Mouse (Mus musculus) heart, adult 18-20 months (tissue): Measurements from ENCODE around the gene Ak5. TPM values are rescaled to one million over a fixed set of nuclear protein-coding genes. Genes with fewer than 3 reads are reported as not detected.
"Not testable (repeated sequence)": the region's sequence is repeated elsewhere in the genome, so short reads cannot be mapped to it uniquely, and the experiment has no call there.

Experiments
- DNase-seq, 2 experiments: peaks; one replicate each; pipeline ENCODE4 v3.0.0; 2021 to 2022; ENCODE audit warnings: mixed read lengths in 1 of 2
- long read RNA-seq, 2 experiments: library from polyadenylated mRNA; stranded (forward); transcript quantifications; one replicate each; pipeline ENCODE4 v2.0.0; 2021
- total RNA-seq, 2 experiments: library from RNA; stranded (reverse); gene quantifications; 2 replicates each; pipeline ENCODE4 v1.2.3; 2021

The Ak5 gene
- total RNA-seq = not detected
- long read RNA-seq, experiment 1 = 0 reads
- long read RNA-seq, experiment 2 = 0 reads

- no peak for DNase-seq
These were observed at the start of gene Ak5 for GRCm38 (mm10) chr3:152668239-152668638. Gene Ak5 (minus strand): TSS chr3:152668360.

GRCm38 (mm10) chr3:152713991-152714902 lies 46.1 kb upstream of the Ak5 start, which contains the start of gene Pigk:
Gene Pigk (plus strand): TSS chr3:152714100.
- peak; percentile 92 to 98 for DNase-seq

GRCm38 (mm10) chr3:152712957-152713356 lies 44.8 kb upstream of the Ak5 start:
- DNase-seq = no peak

GRCm38 (mm10) chr3:152709936-152710335 lies 41.8 kb upstream of the Ak5 start:
- no peak for DNase-seq

GRCm38 (mm10) chr3:152707321-152707823 lies 39.2 kb upstream of the Ak5 start:
- no peak for DNase-seq

- DNase-seq = no peak
These were observed 38.7 kb upstream of the Ak5 start for GRCm38 (mm10) chr3:152706901-152707300.

GRCm38 (mm10) chr3:152705826-152706225 lies 37.7 kb upstream of the Ak5 start:
- DNase-seq = no peak

- DNase-seq = no peak
These were observed 34.2 kb upstream of the Ak5 start for GRCm38 (mm10) chr3:152702274-152702843.

GRCm38 (mm10) chr3:152701536-152701935 lies 33.4 kb upstream of the Ak5 start:
- not testable (repeated sequence) for DNase-seq

- no peak for DNase-seq
These were observed 31.1 kb upstream of the Ak5 start for GRCm38 (mm10) chr3:152699261-152699660.

- DNase-seq = no peak
These were observed 29.9 kb upstream of the Ak5 start for GRCm38 (mm10) chr3:152698017-152698416.

GRCm38 (mm10) chr3:152694950-152695349 lies 26.8 kb upstream of the Ak5 start:
- no peak for DNase-seq

GRCm38 (mm10) chr3:152689105-152689504 lies 20.9 kb upstream of the Ak5 start:
- DNase-seq = peak in 1 of 2 experiments; percentile 7

- DNase-seq = no peak
These were observed 20.4 kb upstream of the Ak5 start for GRCm38 (mm10) chr3:152688532-152688931.

- no peak for DNase-seq
These were observed 6.5 kb upstream of the Ak5 start for GRCm38 (mm10) chr3:152674663-152675062.

- no peak for DNase-seq
These were observed 1.6 kb upstream of the Ak5 start for GRCm38 (mm10) chr3:152669783-152670182.

GRCm38 (mm10) chr3:152668793-152669192 lies 633 bp upstream of the Ak5 start:
- no peak for DNase-seq

GRCm38 (mm10) chr3:152667356-152668211 lies 576 bp downstream of the Ak5 start:
- DNase-seq = no peak

- DNase-seq = no peak
These were observed 1.2 kb downstream of the Ak5 start for GRCm38 (mm10) chr3:152666991-152667355.

- no peak for DNase-seq
These were observed 9.6 kb downstream of the Ak5 start for GRCm38 (mm10) chr3:152658592-152658991.

GRCm38 (mm10) chr3:152651991-152652390 lies 16.2 kb downstream of the Ak5 start:
- DNase-seq = no peak

- no peak for DNase-seq
These were observed 23.6 kb downstream of the Ak5 start for GRCm38 (mm10) chr3:152644610-152645009.
